Mouse (Mus musculus) heart, postnatal 0 days (tissue): ENCODE measurements at regions not wholly inside any gene's neighbourhood (a gene's known extent, or its start where the extent isn't known, plus 50 kb on each side); places are given as distances from the start of the nearest gene placed in this dataset.

ENCODE experiments used
- ATAC-seq: fragments of 200-750 bp; cut with Nextera tagmentation; 2 replicates; pipeline ENCODE4 v1.8.0; 2017; ENCODE audit warnings: low read depth, moderate number of reproducible peaks, moderate library complexity; ENCODE audit not compliant: insufficient read depth
- DNase-seq: peaks from one replicate; pipeline ENCODE4 v3.0.0-alpha.2; 2016; ENCODE audit warnings: low spot score
- H3K27ac ChIP-seq: fragments of 300-500 bp; sonication (generic); 2 replicates; pipeline ENCODE4 v1.5.1; 2014; ENCODE audit warnings: low read depth, mild to moderate bottlenecking
- H3K27me3 ChIP-seq: fragments of 300-500 bp; sonication (generic); 2 replicates; pipeline ENCODE4 v1.6.1; 2014; ENCODE audit warnings: low read length, mixed read lengths; ENCODE audit not compliant: control insufficient read depth, insufficient read depth
- H3K36me3 ChIP-seq: fragments of 300-500 bp; sonication (generic); replicated peaks from 2 replicates; pipeline ENCODE4 v1.6.1; 2014; ENCODE audit warnings: low read length, mixed read lengths; ENCODE audit not compliant: control insufficient read depth, insufficient read depth
- H3K4me1 ChIP-seq: fragments of 300-500 bp; sonication (generic); 2 replicates; pipeline ENCODE4 v1.6.1; 2014; ENCODE audit warnings: antibody characterized with exemption; ENCODE audit not compliant: control insufficient read depth, insufficient read depth
- H3K4me2 ChIP-seq: fragments of 300-500 bp; sonication (generic); 2 replicates; pipeline ENCODE4 v1.6.1; 2014; ENCODE audit warnings: low read depth, mild to moderate bottlenecking, low read length, moderate library complexity
- H3K4me3 ChIP-seq: fragments of 300-500 bp; sonication (generic); 2 replicates; pipeline ENCODE4 v1.5.1; 2014; ENCODE audit warnings: low read depth, low read length
- H3K9ac ChIP-seq: fragments of 300-500 bp; sonication (generic); replicated peaks from 2 replicates; pipeline ENCODE4 v1.6.1; 2014; ENCODE audit warnings: low read depth, low read length, mixed read lengths
- H3K9me3 ChIP-seq: fragments of 300-500 bp; sonication (generic); replicated peaks from 2 replicates; pipeline ENCODE4 v1.6.1; 2016; ENCODE audit warnings: low read length; ENCODE audit not compliant: control insufficient read depth
- CTCF ChIP-seq: IDR thresholded peaks from 2 replicates; pipeline ENCODE4 v1.5.1; 2016; ENCODE audit warnings: antibody characterized with exemption, control low read depth, low read depth
- EP300 ChIP-seq: IDR thresholded peaks from 2 replicates; pipeline ENCODE4 v1.6.1; 2016; ENCODE audit warnings: antibody characterized with exemption, low read depth
- WGBS: fragments of 180-500 bp; shearing (Covaris S2); extraction: QIAGEN DNeasy Blood & Tissue Kit; methylation state at CpG from one replicate; pipeline ENCODE4 v1.1.7; 2014; 5-methylcytosine and 5-hydroxymethylcytosine counted together

GRCm38 (mm10) chr13:51017727-51018321 lies 82.9 kb upstream of the Spin1 start:
- no peak overlapping the region for H3K4me2 ChIP-seq
- H3K4me1 ChIP-seq, result peaks cover 15% of the 10 kb centered on the region
- no peaks in the 10 kb centered on the region for H3K27me3 ChIP-seq
- WGBS, result 12% methylated on average over 10 of the region's 10 CpGs
- ATAC-seq (peak; percentile 78), DNase-seq (peak; percentile 76)
- no peak overlapping the region for H3K4me3 ChIP-seq
- TF ChIP-seq CTCF, result no peak
- no peak; the same call in 1 of the 2 replicates for TF ChIP-seq EP300
- no peak overlapping the region for H3K9ac ChIP-seq
- peak overlapping the region; percentile 58 for H3K27ac ChIP-seq
- H3K36me3 ChIP-seq, result no peaks in the 10 kb centered on the region
- H3K9me3 ChIP-seq, result no peaks in the 10 kb centered on the region

GRCm38 (mm10) chr13:51018366-51018765 lies 82.3 kb upstream of the Spin1 start:
- no peaks in the 10 kb centered on the region for H3K27me3 ChIP-seq
- H3K9ac ChIP-seq, result no peak overlapping the region
- no peak overlapping the region for H3K4me3 ChIP-seq
- no peak overlapping the region for H3K4me2 ChIP-seq
- TF ChIP-seq EP300, result no peak
- TF ChIP-seq CTCF, result no peak
- peak overlapping the region; percentile 58 for H3K27ac ChIP-seq
- no peaks in the 10 kb centered on the region for H3K36me3 ChIP-seq
- peaks cover 15% of the 10 kb centered on the region for H3K4me1 ChIP-seq
- DNase-seq, result no peak
- 0 out of 2 replicates have a peak, but pooled peaks have one; percentile 7 for ATAC-seq
- 51% methylated on average over 10 of the region's 10 CpGs for WGBS
- no peaks in the 10 kb centered on the region for H3K9me3 ChIP-seq

GRCm38 (mm10) chr13:51022401-51023250 lies 78.1 kb upstream of the Spin1 start:
- Histone ChIP-seq H3K4me1 (peaks cover 12% of the 10 kb centered on the region), H3K27me3 (no peaks in the 10 kb centered on the region), H3K36me3 (no peaks in the 10 kb centered on the region), H3K9me3 (no peaks in the 10 kb centered on the region), H3K4me3 (no peak overlapping the region), H3K9ac (no peak overlapping the region), H3K27ac (peak overlapping the region; percentile 71), H3K4me2 (peak overlapping the region; percentile 16; the same call in 1 of the 2 replicates)
- DNase-seq (peak; percentile 45), ATAC-seq (peak; percentile 72)
- 41% methylated on average over 13 of the region's 13 CpGs for WGBS
- no peak for TF ChIP-seq EP300
- TF ChIP-seq CTCF, result no peak

- no peak for TF ChIP-seq CTCF
- no peak for TF ChIP-seq EP300
- Histone ChIP-seq H3K9me3 (no peaks in the 10 kb centered on the region), H3K27ac (peak overlapping the region; percentile 71), H3K4me2 (no peak overlapping the region), H3K9ac (no peak overlapping the region), H3K4me3 (no peak overlapping the region), H3K36me3 (no peaks in the 10 kb centered on the region), H3K4me1 (0 out of 2 replicates have a peak, but pooled peaks cover 6% of the 10 kb centered on the region), H3K27me3 (no peaks in the 10 kb centered on the region)
- 79% methylated on average over 11 of the region's 11 CpGs for WGBS
- ATAC-seq (no peak), DNase-seq (no peak)
These were observed 77.4 kb upstream of the Spin1 start for GRCm38 (mm10) chr13:51023271-51023670.

GRCm38 (mm10) chr13:51026311-51026918 lies 74.3 kb upstream of the Spin1 start:
- WGBS, result 58% methylated on average over 6 of the region's 6 CpGs
- H3K4me3 ChIP-seq, result no peak overlapping the region
- ATAC-seq, result no peak

More at GRCm38 (mm10) chr13:51026311-51026918, 74.3 kb upstream of the Spin1 start:
- no peak overlapping the region for H3K27ac ChIP-seq
- H3K9ac ChIP-seq, result no peak overlapping the region
- TF ChIP-seq EP300 (no peak), CTCF (no peak)
- 0 out of 2 replicates have a peak, but pooled peaks cover 6% of the 10 kb centered on the region for H3K4me1 ChIP-seq
- H3K9me3 ChIP-seq, result no peaks in the 10 kb centered on the region
- no peak overlapping the region for H3K4me2 ChIP-seq
- no peaks in the 10 kb centered on the region for H3K27me3 ChIP-seq
- DNase-seq, result no peak
- H3K36me3 ChIP-seq, result no peaks in the 10 kb centered on the region
